Mouse (Mus musculus) left cerebral cortex, postnatal 10 days (tissue): ENCODE measurements around the gene Cyp3a41b. TPM values are rescaled to one million over a fixed set of nuclear protein-coding genes. Genes with fewer than 3 reads are reported as not detected.
"Not testable (repeated sequence)": the region's sequence is repeated elsewhere in the genome, so short reads cannot be mapped to it uniquely, and the experiment has no call there.

Experiments
- DNase-seq, 2 experiments: peaks; one replicate each; pipeline ENCODE4 v3.0.0; 2021 to 2022; ENCODE audit warnings: low spot score in 2 of 2, mixed read lengths in 1 of 2; ENCODE audit errors: extremely low spot score in 1 of 2
- intact Hi-C: fragments of 180-260 bp; cut with DNase I; formaldehyde crosslinking; loops from one replicate; pipeline ENCODE4 v1.15.1; 2025
- total RNA-seq, 2 experiments: library from RNA; stranded (reverse); gene quantifications; 2 replicates each; pipeline ENCODE4 v1.2.3; 2021

The Cyp3a41b gene
- not detected for total RNA-seq

DNA sequence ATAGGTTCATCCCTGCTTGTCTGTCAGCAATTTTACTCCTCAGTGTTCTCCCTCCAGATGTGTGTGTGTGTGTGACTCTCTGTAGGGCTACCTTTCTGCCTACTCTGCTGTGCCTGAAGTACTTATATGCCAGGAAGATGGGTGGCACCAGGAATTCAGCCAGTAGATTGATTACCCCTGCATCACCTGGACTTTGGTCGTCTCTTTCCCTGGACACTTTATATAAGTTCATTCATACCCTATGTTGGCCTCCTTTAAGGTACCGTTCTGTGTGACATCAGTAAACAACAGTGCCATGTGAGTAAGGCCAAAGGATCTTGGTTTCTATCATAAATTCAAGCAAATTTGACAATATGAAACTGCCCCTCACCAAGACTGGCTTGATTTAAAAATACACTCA lies at the start of gene Cyp3a41b:
Gene Cyp3a41b (minus strand): TSS at position 101 of the 400 bp plus-strand sequence.
- intact Hi-C loops, result not testable (repeated sequence)

DNA sequence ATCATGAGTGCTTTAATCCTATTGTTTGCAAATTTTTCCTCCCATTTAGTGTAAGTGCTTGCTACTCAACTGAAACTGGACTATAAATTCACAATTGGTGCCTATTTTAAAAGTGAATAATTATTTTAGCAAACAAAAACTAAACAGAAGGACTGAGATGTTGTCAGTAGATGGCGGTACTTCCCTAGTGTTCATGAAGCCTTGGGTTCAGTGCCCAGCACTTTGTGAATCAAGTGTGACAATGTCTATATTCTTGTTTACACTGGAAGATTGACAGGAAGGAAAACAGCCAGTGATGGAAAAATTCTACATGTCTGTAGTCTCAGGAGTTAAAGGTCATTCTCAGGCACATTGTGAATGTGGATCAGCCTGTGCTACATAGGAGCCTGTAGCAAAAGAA lies 47.8 kb upstream of the Cyp3a41b start:
- intact Hi-C loops, DNase-seq: not testable (repeated sequence)

More for the DNA sequence above, at the start of gene Cyp3a41b:
- DNase-seq, result not testable (repeated sequence)

DNA sequence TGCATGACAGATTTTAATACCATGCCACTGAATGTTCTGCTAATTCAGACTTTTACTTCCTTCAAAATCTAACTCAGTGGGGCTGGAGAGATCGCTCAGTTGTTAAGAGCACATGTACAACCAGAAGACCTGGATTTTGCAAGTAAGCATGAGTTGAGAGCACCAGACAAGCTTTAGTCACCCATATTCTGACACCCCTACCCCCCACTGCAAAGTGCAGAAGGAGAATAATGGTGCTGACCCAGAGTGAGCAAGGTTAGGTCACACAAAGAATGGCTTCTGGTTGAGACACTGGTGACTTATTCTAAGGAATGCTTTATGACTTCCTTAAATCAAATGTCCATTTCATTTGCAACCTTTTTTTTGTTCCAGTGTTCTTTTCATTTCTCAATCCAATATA lies 20.4 kb upstream of the Cyp3a41b start:
- DNase-seq, result not testable (repeated sequence)
- intact Hi-C loops, result loop anchor here (10.0 kb wide), 1 partner anchor 140 kb away; no protein-coding TSS in a partner anchor

DNA sequence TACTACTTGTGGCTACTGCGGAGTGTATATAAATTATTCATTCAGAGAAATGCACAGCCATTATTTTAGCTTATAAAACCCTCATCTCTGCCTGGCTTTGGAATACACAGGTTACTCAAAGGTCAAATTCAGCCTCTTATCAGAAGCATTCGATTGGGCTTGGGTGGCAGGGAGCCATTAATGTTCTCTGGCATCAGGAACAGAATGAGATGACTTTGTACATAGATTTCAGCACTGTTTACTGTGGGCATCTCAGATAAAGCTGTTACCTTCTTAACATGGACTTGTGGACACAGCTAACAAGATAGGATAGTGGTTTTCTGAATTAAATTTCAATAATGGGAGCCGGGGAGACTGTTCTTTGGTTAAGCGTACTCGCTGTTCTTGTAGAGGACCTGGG lies 13.3 kb upstream of the Cyp3a41b start:
- intact Hi-C loops, DNase-seq: not testable (repeated sequence)

DNA sequence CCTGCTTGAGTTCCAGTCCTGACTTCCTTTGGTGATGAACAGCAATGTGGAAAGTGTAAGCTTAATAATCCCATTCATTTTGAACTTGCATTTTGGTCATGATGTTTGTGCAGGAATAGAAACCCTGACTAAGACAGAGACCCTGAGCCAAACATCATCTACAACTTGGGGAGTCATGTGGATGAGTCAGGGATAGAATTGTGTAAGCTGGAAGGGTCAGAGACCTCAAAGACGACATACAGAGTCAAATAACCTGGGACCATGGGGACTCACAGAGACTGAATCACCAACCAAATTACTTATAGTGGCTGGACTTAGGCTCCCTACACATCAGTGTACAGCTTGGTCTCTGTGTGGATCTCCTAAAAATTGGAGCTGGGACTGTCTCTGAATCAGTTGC lies 7.2 kb downstream of the Cyp3a41b start:
- intact Hi-C loops, result not testable (repeated sequence)

DNA sequence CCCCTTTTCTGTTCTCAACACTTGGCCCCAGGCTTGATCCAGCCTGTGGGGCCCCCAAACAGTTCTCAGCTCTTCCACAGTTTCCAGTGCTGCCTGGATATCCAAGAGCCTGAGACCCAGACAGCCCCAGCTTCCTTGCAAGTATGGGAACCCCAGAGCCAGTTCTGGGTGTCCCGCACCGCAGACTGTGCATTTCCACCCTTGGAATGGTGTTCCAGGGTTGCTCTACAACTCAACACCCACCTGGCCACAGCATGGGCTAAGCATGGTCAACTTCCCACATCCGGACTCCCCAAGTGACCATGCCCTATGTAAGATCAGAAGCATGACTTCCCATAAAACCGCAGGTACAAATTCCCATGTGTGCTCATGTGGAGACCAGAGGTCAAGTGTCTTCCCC lies 8.9 kb downstream of the Cyp3a41b start:
- intact Hi-C loops, result not testable (repeated sequence)

More for the DNA sequence above, 7.2 kb downstream of the Cyp3a41b start:
- DNase-seq, result not testable (repeated sequence)

DNA sequence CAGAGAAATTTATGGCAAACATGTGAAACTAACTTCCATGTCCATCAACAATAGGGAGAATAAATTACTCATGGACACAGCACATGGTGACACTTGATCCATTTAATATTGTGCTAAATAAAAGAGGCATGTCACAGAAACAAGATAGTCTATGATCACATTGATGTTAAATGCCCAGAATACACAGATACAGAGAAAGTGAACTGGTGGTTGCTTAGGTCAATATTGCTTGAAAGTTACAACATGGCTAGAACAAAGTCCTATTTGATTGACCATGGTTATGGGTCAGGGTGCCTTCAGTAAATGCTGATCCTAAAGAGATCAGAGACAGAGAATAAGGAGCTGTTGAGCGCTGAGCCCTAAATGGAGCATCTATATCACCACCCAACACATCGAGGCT lies 12.6 kb downstream of the Cyp3a41b start:
- intact Hi-C loops, DNase-seq: not testable (repeated sequence)

More for the DNA sequence above, 8.9 kb downstream of the Cyp3a41b start:
- DNase-seq, result not testable (repeated sequence)

Other genes starting within 250 kb of the Cyp3a41b start
- gene Cyp3a57, start 239.5 kb downstream of the Cyp3a41b start, total RNA-seq, result under 1 TPM in 1 of 2 experiments, not detected in 1; 0.17 TPM
- gene Cyp3a16, start 115.0 kb downstream of the Cyp3a41b start, total RNA-seq, result not detected
- not detected for gene Cyp3a41a, start 135.4 kb upstream of the Cyp3a41b start, total RNA-seq
- gene Cyp3a44, start 221.1 kb upstream of the Cyp3a41b start, total RNA-seq, result not detected